Mouse (Mus musculus): Measurements from ENCODE around the gene Drd5. TPM values are rescaled to one million over a fixed set of nuclear protein-coding genes. Genes with fewer than 3 reads are reported as not detected.

The Drd5 gene
- polyA plus RNA-seq, 1 experiment, result not detected

DNA sequence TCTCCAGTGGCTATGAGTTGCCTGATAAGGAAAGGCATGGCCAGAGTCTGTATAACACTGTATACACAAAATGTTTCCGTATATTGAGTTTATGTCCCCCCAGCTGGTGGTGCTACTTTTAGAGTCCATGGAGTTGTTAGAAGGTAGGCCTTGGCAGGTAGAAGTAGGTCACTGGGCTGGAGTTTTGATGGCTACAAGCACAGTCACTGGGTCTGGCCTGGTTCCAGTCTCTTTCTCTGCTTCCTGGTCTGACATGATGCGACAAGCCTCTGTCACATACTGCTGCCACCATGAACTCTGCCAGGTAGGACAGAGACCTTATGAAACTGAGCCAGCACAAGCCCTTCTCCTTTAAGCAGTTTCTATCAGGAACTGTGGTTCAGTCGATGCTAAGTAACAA is 30.7 kb upstream of the Drd5 start:
- no peaks in the 10 kb centered on the region for H3K4me1 ChIP-seq
- H3K4me3 ChIP-seq (replicated peaks), result no peak overlapping the region
- no peaks in the 10 kb centered on the region for H3K36me3 ChIP-seq (replicated peaks; ENCODE audit: low read length)
- no peak for TF ChIP-seq GATA1 (IDR thresholded peaks at IDR 0.05; ENCODE audit: borderline replicate concordance, low read length)
- peaks cover 18% of the 10 kb centered on the region for H3K9me3 ChIP-seq
- H3K27me3 ChIP-seq (replicated peaks), result peaks cover 12% of the 10 kb centered on the region

DNA sequence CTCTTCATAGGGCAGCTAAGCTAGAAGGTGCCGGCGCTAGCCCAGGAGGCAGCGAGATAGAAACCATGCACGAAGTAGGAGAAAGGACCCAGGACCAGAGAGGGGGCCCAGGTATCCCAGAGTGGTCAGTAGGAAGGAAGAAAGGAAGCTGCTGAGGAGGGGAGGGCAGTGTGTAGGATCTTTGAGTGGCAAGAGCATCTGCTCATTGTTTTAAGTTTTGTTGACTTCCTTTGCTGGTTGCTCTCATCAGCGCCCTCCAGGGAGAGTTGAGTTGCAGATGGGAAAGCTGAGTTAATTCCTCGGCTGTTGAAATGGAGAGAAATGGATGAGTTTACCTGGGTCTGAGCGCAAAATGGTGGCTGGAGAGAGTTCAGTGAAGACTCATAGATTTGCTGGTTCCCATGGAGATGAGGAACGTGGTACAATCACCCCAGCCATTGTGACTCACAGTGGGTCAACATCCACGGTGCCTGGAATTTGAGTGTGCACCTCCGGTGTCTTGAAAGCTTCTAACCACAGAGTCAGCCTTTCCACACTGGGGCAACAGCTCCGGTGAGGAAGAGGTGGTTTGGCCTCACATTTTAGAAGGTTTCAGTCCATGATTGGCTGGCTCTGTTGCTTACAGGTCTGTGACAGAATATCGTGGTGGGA is 17.3 kb upstream of the Drd5 start:
- Histone ChIP-seq H3K9me3 (no peaks in the 10 kb centered on the region), H3K4me3 (replicated peaks) (no peak overlapping the region), H3K36me3 (replicated peaks; ENCODE audit: low read length) (no peaks in the 10 kb centered on the region), H3K27me3 (replicated peaks) (peaks cover 33% of the 10 kb centered on the region), H3K4me1 (no peaks in the 10 kb centered on the region)
- TF ChIP-seq FLI1 (IDR thresholded peaks at IDR 0.05; ENCODE audit: low read length) (no peak), GATA1 (IDR thresholded peaks at IDR 0.05; ENCODE audit: borderline replicate concordance, low read length) (no peak)

DNA sequence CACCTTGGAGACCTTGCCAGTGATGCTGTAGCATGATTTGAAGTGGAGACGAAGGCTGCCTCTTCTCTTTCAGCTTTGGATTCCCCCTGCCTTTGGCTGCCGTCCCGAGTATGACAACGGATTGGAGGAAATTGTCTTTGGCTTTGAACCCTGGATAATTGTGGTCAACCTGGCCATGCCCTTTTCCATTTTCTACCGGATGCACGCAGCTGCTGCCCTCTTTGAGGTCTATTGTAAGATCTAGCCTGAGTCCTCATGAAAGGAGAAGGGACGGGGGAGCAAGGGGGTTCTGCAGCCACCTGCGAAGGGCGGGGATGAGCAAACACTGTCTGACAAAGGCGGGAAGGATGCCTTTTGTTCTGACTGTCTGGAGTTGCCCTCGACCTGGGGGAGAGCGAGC is 16.5 kb upstream of the Drd5 start:
- Histone ChIP-seq H3K27me3 (replicated peaks) (peaks cover 31% of the 10 kb centered on the region), H3K4me3 (replicated peaks) (no peak overlapping the region), H3K36me3 (replicated peaks; ENCODE audit: low read length) (no peaks in the 10 kb centered on the region), H3K4me1 (peaks cover 2% of the 10 kb centered on the region; the same call in 1 of the 2 replicates), H3K9me3 (no peaks in the 10 kb centered on the region)
- TF ChIP-seq FLI1 (IDR thresholded peaks at IDR 0.05; ENCODE audit: low read length) (no peak), GATA1 (IDR thresholded peaks at IDR 0.05; ENCODE audit: borderline replicate concordance, low read length) (no peak)

DNA sequence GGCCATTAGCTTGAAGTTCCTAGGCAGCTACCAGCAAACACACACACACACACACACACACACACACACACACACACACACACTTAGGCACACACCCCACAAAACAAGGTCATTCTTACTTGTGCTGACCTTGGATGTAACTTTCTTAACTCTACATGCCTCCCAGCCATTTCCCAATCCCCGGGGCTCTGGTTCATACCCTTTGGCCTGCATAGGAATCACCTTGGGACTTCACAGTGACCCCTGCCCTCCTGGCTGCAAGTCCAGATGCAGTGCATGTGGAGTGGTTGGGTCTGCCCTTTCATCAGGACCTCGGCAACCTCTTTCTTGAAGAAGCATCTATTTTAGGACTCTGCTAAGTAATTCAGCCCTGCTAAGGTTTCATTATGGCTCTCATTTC is 13.9 kb upstream of the Drd5 start:
- no peaks in the 10 kb centered on the region for H3K36me3 ChIP-seq (replicated peaks; ENCODE audit: low read length)
- no peak for TF ChIP-seq GATA1 (IDR thresholded peaks at IDR 0.05; ENCODE audit: borderline replicate concordance, low read length)
- no peak for TF ChIP-seq FLI1 (IDR thresholded peaks at IDR 0.05; ENCODE audit: low read length)
- peaks cover 22% of the 10 kb centered on the region for H3K4me1 ChIP-seq
- no peak overlapping the region for H3K4me3 ChIP-seq (replicated peaks)
- peaks cover 44% of the 10 kb centered on the region for H3K27me3 ChIP-seq (replicated peaks)
- no peaks in the 10 kb centered on the region for H3K9me3 ChIP-seq

DNA sequence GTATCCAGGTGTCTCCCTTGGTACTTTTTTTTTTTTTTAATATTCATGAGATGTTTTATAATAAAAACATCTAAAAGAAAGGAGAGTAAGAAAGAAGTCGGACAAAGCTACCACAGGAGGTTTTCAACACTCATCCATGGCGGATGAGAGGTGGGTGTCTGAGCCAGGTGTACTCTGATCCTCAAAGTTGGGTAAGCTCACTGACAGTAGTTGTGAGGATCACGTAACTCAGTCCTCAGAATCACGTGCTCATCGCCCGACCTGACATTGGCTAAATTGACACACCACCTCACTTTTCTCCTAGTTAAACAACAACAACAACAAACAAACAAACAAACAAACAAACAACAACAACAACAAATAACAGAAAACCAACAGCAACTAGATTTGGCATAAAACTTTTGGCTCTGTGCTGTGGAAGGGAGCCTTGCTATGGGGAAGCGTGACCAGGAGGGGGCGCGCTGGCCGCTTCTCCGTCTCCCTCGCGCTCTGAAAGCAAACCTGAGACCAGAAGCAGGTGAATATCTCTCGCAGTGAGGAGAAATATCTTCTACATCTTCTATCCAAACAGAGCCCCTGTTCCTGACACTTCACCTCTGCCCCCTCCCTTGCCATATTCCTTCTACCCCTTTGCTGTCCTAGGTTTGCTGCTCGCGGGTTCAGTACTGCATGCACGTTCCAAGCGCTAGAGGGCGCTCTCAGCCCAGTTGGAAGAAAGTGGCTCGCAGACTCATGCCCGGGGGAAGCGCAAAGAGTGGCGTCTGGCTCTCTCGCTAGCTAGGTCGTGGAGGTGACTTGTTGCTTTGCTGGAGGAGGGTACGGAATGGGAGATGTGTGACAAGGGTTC is 11.7 kb upstream of the Drd5 start:
- Histone ChIP-seq H3K36me3 (replicated peaks; ENCODE audit: low read length) (no peaks in the 10 kb centered on the region), H3K4me1 (peaks cover 24% of the 10 kb centered on the region), H3K9me3 (no peaks in the 10 kb centered on the region), H3K4me3 (replicated peaks) (peak overlapping the region; percentile 89), H3K27me3 (replicated peaks) (peaks cover 43% of the 10 kb centered on the region)
- TF ChIP-seq FLI1 (IDR thresholded peaks at IDR 0.05; ENCODE audit: low read length) (no peak), GATA1 (IDR thresholded peaks at IDR 0.05; ENCODE audit: borderline replicate concordance, low read length) (no peak)

DNA sequence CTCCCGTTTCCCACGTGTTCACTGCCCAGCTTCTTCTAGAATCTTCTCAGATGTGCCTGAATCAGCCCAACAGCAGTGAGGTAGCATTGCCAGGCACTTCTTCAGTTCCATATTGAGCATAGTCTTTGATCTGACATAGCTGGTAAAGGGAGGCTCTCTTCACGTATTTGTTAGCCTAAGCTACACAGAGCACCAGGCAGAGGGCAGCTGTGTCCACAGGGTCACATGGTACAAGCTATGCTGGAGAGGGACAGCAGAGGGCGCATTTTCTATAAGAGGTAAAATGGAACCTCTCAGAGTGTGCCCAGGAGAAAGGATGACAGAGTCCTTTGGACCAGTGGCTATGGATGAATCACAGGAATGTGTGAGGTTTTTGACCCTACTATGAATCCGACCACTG is 10.3 kb upstream of the Drd5 start:
- H3K4me3 ChIP-seq (replicated peaks), result no peak overlapping the region
- no peaks in the 10 kb centered on the region for H3K36me3 ChIP-seq (replicated peaks; ENCODE audit: low read length)
- H3K4me1 ChIP-seq, result peaks cover 24% of the 10 kb centered on the region
- peaks cover 39% of the 10 kb centered on the region for H3K27me3 ChIP-seq (replicated peaks)
- TF ChIP-seq FLI1 (IDR thresholded peaks at IDR 0.05; ENCODE audit: low read length) (no peak), GATA1 (IDR thresholded peaks at IDR 0.05; ENCODE audit: borderline replicate concordance, low read length) (no peak)
- no peaks in the 10 kb centered on the region for H3K9me3 ChIP-seq

DNA sequence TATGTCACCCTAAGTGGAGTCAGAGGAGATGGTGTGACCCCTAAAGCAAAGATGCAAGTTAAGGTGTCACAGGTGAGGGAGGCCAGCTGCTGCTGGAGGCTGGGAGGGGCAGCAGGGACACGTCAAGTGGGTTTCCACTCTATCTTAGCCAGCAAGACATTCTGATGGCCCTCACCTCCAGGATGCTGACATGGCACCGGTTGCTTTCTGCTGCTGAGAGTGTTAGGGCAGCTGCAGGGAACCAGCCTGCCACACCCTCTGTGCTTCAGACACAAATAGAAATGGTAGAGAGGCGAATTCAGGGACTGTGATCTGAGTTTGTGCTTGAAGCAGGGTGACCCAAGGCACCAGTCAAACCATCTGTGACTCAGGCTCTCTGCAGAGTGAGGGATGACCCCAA is 9.4 kb upstream of the Drd5 start:
- Histone ChIP-seq H3K4me1 (peaks cover 24% of the 10 kb centered on the region), H3K27me3 (replicated peaks) (peaks cover 45% of the 10 kb centered on the region), H3K9me3 (no peaks in the 10 kb centered on the region), H3K36me3 (replicated peaks; ENCODE audit: low read length) (no peaks in the 10 kb centered on the region), H3K4me3 (replicated peaks) (peak overlapping the region; percentile 15)
- no peak for TF ChIP-seq FLI1 (IDR thresholded peaks at IDR 0.05; ENCODE audit: low read length)
- no peak for TF ChIP-seq GATA1 (IDR thresholded peaks at IDR 0.05; ENCODE audit: borderline replicate concordance, low read length)

DNA sequence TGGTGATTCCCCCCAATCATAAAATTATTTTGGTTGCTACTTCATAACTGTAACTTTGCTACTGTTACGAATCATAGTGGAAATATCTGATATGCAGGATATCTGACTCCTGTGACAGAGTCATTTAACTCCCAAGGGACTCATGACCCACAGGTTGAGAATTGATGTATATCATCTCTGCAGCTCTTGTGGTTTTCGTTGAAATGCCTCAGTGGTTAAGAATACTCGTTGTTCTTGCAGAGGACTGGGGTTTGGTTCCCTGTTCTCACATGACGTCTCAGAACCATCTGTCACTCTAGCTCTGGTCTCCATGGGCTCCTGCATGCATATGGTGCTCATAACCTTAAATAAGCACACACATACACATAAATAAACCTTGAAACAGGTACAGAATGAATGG is 14.2 kb downstream of the Drd5 start:
- Histone ChIP-seq H3K4me1 (no peaks in the 10 kb centered on the region), H3K27me3 (replicated peaks) (peaks cover 4% of the 10 kb centered on the region), H3K4me3 (replicated peaks) (no peak overlapping the region), H3K36me3 (replicated peaks; ENCODE audit: low read length) (no peaks in the 10 kb centered on the region), H3K9me3 (peaks cover 7% of the 10 kb centered on the region)
- no peak for TF ChIP-seq FLI1 (IDR thresholded peaks at IDR 0.05; ENCODE audit: low read length)
- TF ChIP-seq GATA1 (IDR thresholded peaks at IDR 0.05; ENCODE audit: borderline replicate concordance, low read length), result no peak

DNA sequence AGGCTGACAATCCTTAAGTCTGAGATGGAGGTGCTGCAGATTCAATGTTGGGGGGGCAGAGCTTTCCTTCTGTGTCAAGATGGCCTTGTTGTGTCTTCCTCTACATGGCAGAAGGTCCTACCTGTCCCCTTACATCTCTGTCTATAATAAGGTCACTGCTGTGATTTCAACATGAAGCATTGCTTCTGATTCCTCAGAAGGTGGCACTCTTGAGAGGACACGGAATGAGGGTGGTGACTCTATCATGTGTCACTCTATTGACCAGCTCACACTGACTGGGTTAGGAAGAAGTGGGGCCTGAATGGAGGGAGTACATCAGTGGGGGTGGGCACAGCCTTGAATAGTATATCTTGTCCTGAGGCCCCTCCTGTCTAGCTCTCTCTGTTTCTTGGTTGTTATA is 15.4 kb downstream of the Drd5 start:
- no peaks in the 10 kb centered on the region for H3K9me3 ChIP-seq
- no peaks in the 10 kb centered on the region for H3K4me1 ChIP-seq
- no peak overlapping the region for H3K4me3 ChIP-seq (replicated peaks)
- no peaks in the 10 kb centered on the region for H3K36me3 ChIP-seq (replicated peaks; ENCODE audit: low read length)
- TF ChIP-seq FLI1 (IDR thresholded peaks at IDR 0.05; ENCODE audit: low read length) (no peak), GATA1 (IDR thresholded peaks at IDR 0.05; ENCODE audit: borderline replicate concordance, low read length) (no peak)
- peaks cover 4% of the 10 kb centered on the region for H3K27me3 ChIP-seq (replicated peaks)

DNA sequence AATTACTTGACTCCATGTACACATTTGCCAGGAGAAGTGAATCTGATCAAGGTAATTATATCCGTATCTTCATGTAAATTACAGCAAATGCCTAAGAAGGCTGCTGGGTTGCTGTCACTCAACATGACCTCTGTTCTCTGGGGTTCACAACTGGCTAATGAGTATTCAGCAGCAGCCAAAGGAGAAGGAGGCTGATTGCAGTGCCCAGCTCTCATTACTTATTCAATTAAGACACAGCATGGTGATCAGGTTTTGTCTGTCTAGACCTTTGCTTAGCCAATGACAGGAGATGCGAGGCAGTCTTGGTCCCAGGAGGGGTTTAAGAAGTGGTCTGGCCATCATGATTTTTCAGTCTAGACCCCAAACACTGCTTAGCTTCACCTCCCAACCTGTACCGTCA is 23.9 kb downstream of the Drd5 start:
- Histone ChIP-seq H3K4me3 (replicated peaks) (no peak overlapping the region), H3K4me1 (no peaks in the 10 kb centered on the region), H3K36me3 (replicated peaks; ENCODE audit: low read length) (no peaks in the 10 kb centered on the region), H3K9me3 (no peaks in the 10 kb centered on the region), H3K27me3 (replicated peaks) (peaks cover 6% of the 10 kb centered on the region)
- TF ChIP-seq GATA1 (IDR thresholded peaks at IDR 0.05; ENCODE audit: borderline replicate concordance, low read length) (no peak), FLI1 (IDR thresholded peaks at IDR 0.05; ENCODE audit: low read length) (no peak)
